Mouse (Mus musculus): ENCODE data around the gene Mllt3. TPM values are rescaled to one million over a fixed set of nuclear protein-coding genes. Genes with fewer than 3 reads are reported as not detected.
A peak's percentile ranks its signal among the peaks of the same experiment; 100 is the strongest.

Gene Mllt3
- polyA plus RNA-seq, 1 experiment from 2014 or later: 56.3 TPM

- H3K4me3 ChIP-seq: no peak overlapping the region
- H3K27me3 ChIP-seq (ENCODE audit: insufficient read depth, poor library complexity, severe bottlenecking): no peaks in the 10 kb centered on the region
- peaks cover 6% of the 10 kb centered on the region; the same call in 1 of the 2 replicates for H3K36me3 ChIP-seq
- no peak overlapping the region for H3K27ac ChIP-seq
- peaks cover 6% of the 10 kb centered on the region; the same call in 1 of the 2 replicates for H3K4me1 ChIP-seq
- DNase-seq (ENCODE audit: low spot score): no peak
- 57% methylated on average over 3 of the region's 3 CpGs for WGBS
- H3K9me3 ChIP-seq: no peaks in the 10 kb centered on the region
These were observed 212.3 kb downstream of the Mllt3 start for GRCm38 (mm10) chr4:87820911-87821310.

DNA sequence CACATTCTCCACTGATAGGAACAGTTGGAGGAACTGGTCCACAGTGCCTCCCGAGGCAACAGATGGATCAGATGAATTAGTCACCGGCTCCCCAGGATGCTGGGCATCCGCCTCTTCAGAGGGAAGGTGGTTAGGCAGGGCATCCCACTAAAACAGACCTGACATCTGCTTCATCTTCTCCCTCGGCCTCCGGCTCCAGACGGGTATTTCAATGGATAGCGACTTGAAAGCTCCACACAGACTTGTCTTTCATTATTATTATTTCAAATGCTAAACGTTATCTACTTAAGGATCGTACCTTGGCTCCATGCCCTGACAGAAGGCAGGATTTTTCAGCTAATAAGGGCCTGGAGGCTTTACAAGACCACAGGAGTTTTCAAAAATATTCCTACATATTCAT is 214.0 kb downstream of the Mllt3 start:
- Histone ChIP-seq H3K4me1 (peaks cover 6% of the 10 kb centered on the region; the same call in 1 of the 2 replicates), H3K4me3 (no peak overlapping the region), H3K27ac (no peak overlapping the region), H3K27me3 (ENCODE audit: insufficient read depth, poor library complexity, severe bottlenecking) (no peaks in the 10 kb centered on the region), H3K9me3 (no peaks in the 10 kb centered on the region), H3K36me3 (peaks cover 6% of the 10 kb centered on the region; the same call in 1 of the 2 replicates)
- WGBS: 75% methylated on average over 9 of the region's 9 CpGs
- DNase-seq (ENCODE audit: low spot score): no peak

DNA sequence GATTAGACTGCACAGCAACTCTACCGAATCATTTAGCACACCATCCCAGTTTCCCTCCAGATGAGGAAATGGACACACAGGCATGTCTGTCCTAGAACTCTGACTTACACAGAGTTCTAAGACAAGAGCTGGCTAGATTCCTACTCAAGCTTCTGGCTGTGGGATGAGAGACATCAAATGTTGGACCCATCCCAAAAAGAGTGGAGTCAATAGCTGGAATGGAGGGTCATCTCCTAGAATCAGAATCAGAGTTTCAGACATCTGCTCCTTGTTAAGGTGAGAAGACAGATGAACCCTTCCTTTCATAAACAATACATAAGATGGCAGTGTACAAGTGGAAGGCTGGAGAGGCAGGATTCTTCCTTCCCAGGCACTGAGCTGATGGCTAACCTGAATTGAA is 214.9 kb downstream of the Mllt3 start:
- H3K36me3 ChIP-seq: peaks cover 6% of the 10 kb centered on the region; the same call in 1 of the 2 replicates
- 91% methylated on average over 1 of the region's 1 CpGs for WGBS
- no peaks in the 10 kb centered on the region for H3K9me3 ChIP-seq
- DNase-seq (ENCODE audit: low spot score): no peak
- H3K27me3 ChIP-seq (ENCODE audit: insufficient read depth, poor library complexity, severe bottlenecking): no peaks in the 10 kb centered on the region
- no peak overlapping the region for H3K27ac ChIP-seq
- H3K4me1 ChIP-seq: peaks cover 6% of the 10 kb centered on the region; the same call in 1 of the 2 replicates
- no peak overlapping the region for H3K4me3 ChIP-seq

DNA sequence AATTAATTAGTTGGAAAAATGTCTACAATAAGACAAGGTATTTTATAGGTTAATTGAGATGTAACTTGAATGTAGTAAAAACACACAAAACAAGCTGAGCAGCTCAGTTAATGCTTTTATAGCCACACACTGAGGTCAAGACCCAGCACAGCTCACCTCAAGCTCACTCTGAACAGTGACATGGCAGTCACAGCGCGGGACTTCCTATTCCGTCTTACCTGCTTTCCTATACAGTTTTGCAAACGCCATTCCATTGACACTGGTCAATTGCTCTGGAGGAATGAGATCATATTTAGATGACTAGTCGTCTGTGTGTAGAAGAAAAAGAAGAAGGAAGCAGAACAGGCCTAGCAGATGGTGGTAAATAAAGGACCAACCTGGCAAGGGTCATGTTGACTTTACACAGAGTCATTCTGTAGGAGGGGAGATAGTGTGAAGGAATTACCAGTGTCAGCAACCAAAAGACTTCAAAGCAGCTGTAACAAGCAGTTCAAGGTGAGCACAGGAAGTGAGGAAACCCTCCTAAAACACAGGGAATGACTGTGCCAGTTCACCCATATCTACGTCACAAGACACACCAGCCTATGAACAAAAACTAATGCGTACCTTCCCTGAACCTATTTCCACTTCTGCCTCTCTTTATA is 217.6 kb downstream of the Mllt3 start:
- 88% methylated on average over 7 of the region's 7 CpGs for WGBS
- DNase-seq (ENCODE audit: low spot score): no peak
- no peak overlapping the region for H3K27ac ChIP-seq

DNA sequence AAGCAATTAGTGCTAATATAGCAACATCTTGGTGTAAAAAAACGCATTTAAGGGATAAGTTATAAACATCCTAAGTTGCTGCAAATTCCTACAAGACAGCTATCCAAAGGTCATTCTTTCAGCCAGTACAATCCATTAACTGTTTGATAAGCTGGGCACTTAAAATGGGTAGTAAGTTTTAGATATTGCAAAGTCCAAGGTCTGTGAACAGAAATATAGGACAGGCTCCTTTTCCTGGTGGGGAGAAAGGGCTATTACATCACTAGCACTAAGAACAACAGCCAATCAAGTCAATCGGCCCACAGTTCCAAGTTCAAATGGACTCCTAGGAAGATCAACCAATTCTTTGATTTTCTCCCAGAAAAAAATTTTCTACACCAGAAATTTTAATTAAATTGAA is 221.3 kb downstream of the Mllt3 start:
- Histone ChIP-seq H3K4me3 (no peak overlapping the region), H3K9me3 (no peaks in the 10 kb centered on the region), H3K4me1 (peaks cover 34% of the 10 kb centered on the region), H3K27me3 (ENCODE audit: insufficient read depth, poor library complexity, severe bottlenecking) (no peaks in the 10 kb centered on the region), H3K36me3 (no peaks in the 10 kb centered on the region), H3K27ac (no peak overlapping the region)
- WGBS: 84% methylated on average over 2 of the region's 2 CpGs
- DNase-seq (ENCODE audit: low spot score): no peak

More for the DNA sequence above, 217.6 kb downstream of the Mllt3 start:
- Histone ChIP-seq H3K36me3 (no peaks in the 10 kb centered on the region), H3K27me3 (ENCODE audit: insufficient read depth, poor library complexity, severe bottlenecking) (no peaks in the 10 kb centered on the region), H3K4me1 (peaks cover 15% of the 10 kb centered on the region), H3K9me3 (no peaks in the 10 kb centered on the region), H3K4me3 (no peak overlapping the region)

- Histone ChIP-seq H3K9me3 (no peaks in the 10 kb centered on the region), H3K4me1 (peaks cover 44% of the 10 kb centered on the region), H3K36me3 (no peaks in the 10 kb centered on the region), H3K27ac (peak overlapping the region; percentile 73), H3K4me3 (peak overlapping the region; percentile 43), H3K27me3 (ENCODE audit: insufficient read depth, poor library complexity, severe bottlenecking) (no peaks in the 10 kb centered on the region)
- peak; percentile 84 for DNase-seq (ENCODE audit: low spot score)
- WGBS: 6% methylated on average over 6 of the region's 6 CpGs
These were observed 226.8 kb downstream of the Mllt3 start for GRCm38 (mm10) chr4:87806196-87806987.

DNA sequence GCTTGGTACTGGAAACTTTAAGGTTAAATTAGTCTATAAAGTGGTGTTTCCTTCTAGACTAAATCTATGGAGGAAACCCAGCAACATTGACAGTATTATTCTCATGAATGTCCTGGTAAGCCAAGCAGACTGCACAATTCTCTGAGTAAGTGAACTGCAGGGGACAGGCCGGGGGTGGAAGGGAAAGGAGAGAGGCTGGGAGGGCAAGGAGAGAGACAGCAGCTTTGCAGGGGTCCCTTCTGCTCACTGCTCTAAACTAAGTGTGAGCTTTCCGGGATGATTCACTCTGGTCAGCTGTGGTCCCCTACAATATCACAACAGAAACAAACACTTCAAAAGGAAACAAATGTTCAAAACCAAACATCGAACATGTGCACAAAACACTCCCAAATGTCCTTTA is 228.6 kb downstream of the Mllt3 start:
- H3K4me3 ChIP-seq: peak overlapping the region; percentile 43
- no peaks in the 10 kb centered on the region for H3K9me3 ChIP-seq
- DNase-seq (ENCODE audit: low spot score): no peak
- peaks cover 36% of the 10 kb centered on the region for H3K4me1 ChIP-seq
- no peaks in the 10 kb centered on the region for H3K27me3 ChIP-seq (ENCODE audit: insufficient read depth, poor library complexity, severe bottlenecking)
- H3K36me3 ChIP-seq: no peaks in the 10 kb centered on the region
- WGBS: 33% methylated on average over 3 of the region's 3 CpGs
- peak overlapping the region; percentile 73 for H3K27ac ChIP-seq

- H3K4me3 ChIP-seq: peak overlapping the region; percentile 43; the same call in 1 of the 2 replicates
- no peaks in the 10 kb centered on the region for H3K36me3 ChIP-seq
- H3K27ac ChIP-seq: peak overlapping the region; percentile 73
- H3K9me3 ChIP-seq: no peaks in the 10 kb centered on the region
- no peak for DNase-seq (ENCODE audit: low spot score)
- 52% methylated on average over 3 of the region's 3 CpGs for WGBS
- no peaks in the 10 kb centered on the region for H3K27me3 ChIP-seq (ENCODE audit: insufficient read depth, poor library complexity, severe bottlenecking)
- peaks cover 32% of the 10 kb centered on the region for H3K4me1 ChIP-seq
These were observed 229.9 kb downstream of the Mllt3 start for GRCm38 (mm10) chr4:87803313-87803712.

DNA sequence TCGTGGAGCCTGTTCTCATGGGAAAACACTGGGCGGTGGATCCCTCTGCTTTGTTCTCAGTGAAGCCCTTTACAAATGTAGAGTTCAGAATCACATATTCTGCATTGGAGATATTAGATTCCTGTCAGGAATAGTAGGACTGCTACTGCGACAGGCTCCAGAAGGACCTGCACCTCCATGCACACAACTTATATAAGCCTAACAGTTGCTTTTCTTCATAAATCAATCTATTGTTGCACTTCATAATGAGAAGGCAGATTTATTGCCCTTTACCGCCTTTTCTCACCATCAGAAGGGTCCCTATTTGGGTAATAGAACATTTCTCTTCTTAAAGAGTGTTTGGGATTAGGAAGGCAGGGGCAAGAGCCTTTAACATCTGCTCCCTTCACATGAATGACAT is 231.0 kb downstream of the Mllt3 start:
- WGBS: 80% methylated on average over 4 of the region's 4 CpGs
- H3K4me1 ChIP-seq: peaks cover 25% of the 10 kb centered on the region
- no peaks in the 10 kb centered on the region for H3K27me3 ChIP-seq (ENCODE audit: insufficient read depth, poor library complexity, severe bottlenecking)
- no peak overlapping the region for H3K4me3 ChIP-seq
- H3K9me3 ChIP-seq: no peaks in the 10 kb centered on the region
- H3K27ac ChIP-seq: peak overlapping the region; percentile 42
- no peaks in the 10 kb centered on the region for H3K36me3 ChIP-seq
- no peak for DNase-seq (ENCODE audit: low spot score)

GRCm38 (mm10) chr4:87801332-87801731 is 231.8 kb downstream of the Mllt3 start:
- Histone ChIP-seq H3K4me1 (peaks cover 20% of the 10 kb centered on the region), H3K36me3 (no peaks in the 10 kb centered on the region), H3K27me3 (ENCODE audit: insufficient read depth, poor library complexity, severe bottlenecking) (no peaks in the 10 kb centered on the region), H3K9me3 (no peaks in the 10 kb centered on the region), H3K27ac (no peak overlapping the region), H3K4me3 (no peak overlapping the region)
- WGBS: 81% methylated on average over 3 of the region's 3 CpGs
- no peak for DNase-seq (ENCODE audit: low spot score)

- Histone ChIP-seq H3K27ac (peak overlapping the region; percentile 9; the same call in 1 of the 2 replicates), H3K27me3 (ENCODE audit: insufficient read depth, poor library complexity, severe bottlenecking) (no peaks in the 10 kb centered on the region), H3K9me3 (no peaks in the 10 kb centered on the region), H3K4me3 (no peak overlapping the region), H3K4me1 (peaks cover 17% of the 10 kb centered on the region), H3K36me3 (no peaks in the 10 kb centered on the region)
- no peak for DNase-seq (ENCODE audit: low spot score)
- WGBS: 83% methylated on average over 1 of the region's 1 CpGs
These were observed 232.9 kb downstream of the Mllt3 start for GRCm38 (mm10) chr4:87800276-87800675.

DNA sequence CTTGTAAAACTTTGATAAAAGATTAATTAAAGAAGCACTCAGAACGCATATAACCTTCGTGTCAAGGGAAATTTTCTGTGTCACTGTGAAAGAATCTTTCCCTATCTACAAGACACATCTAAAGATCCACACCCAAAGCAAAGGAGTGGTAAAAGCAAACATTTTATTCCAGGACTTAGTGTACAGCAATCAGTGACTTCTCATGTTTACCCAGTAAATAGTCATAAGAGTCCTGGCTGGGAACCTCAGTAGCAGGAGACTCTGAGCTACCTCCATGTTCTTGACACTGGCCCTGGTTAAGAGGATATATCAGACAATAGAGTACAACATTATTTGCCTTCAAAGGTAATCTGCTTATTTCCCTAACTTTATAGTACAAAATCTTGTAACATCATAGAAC is 233.7 kb downstream of the Mllt3 start:
- Histone ChIP-seq H3K27me3 (ENCODE audit: insufficient read depth, poor library complexity, severe bottlenecking) (no peaks in the 10 kb centered on the region), H3K4me1 (peaks cover 17% of the 10 kb centered on the region), H3K4me3 (no peak overlapping the region), H3K27ac (no peak overlapping the region), H3K36me3 (no peaks in the 10 kb centered on the region), H3K9me3 (no peaks in the 10 kb centered on the region)
- no peak for DNase-seq (ENCODE audit: low spot score)
- WGBS: 80% methylated on average over 2 of the region's 2 CpGs

GRCm38 (mm10) chr4:87795261-87795660 is 237.9 kb downstream of the Mllt3 start:
- Histone ChIP-seq H3K36me3 (peaks cover 23% of the 10 kb centered on the region), H3K27me3 (ENCODE audit: insufficient read depth, poor library complexity, severe bottlenecking) (no peaks in the 10 kb centered on the region), H3K4me1 (peaks cover 2% of the 10 kb centered on the region; the same call in 1 of the 2 replicates), H3K4me3 (no peak overlapping the region), H3K27ac (no peak overlapping the region), H3K9me3 (no peaks in the 10 kb centered on the region)
- WGBS: 88% methylated on average over 4 of the region's 4 CpGs
- DNase-seq (ENCODE audit: low spot score): no peak
